Mouse (Mus musculus) heart, adult 2 months (tissue): ENCODE data around the gene Depdc5. TPM values are rescaled to one million over a fixed set of nuclear protein-coding genes. Genes with fewer than 3 reads are reported as not detected.
A peak's percentile ranks its signal among the peaks of the same experiment; 100 is the strongest.

Experiments
- DNase-seq, 2 experiments: peaks; one replicate each; pipeline ENCODE4 v3.0.0; 2021
- H3K27ac ChIP-seq: fragments of 200-600 bp; 2 replicates; pipeline ENCODE4 v1.8.1; 2022
- H3K27me3 ChIP-seq: fragments of 200-500 bp; 2 replicates; pipeline ENCODE4 v1.6.1; 2012; ENCODE audit warnings: mild to moderate bottlenecking, low read length, inconsistent platforms, mixed read lengths; ENCODE audit not compliant: control insufficient read depth, insufficient read depth
- H3K36me3 ChIP-seq: fragments of 200-500 bp; 2 replicates; pipeline ENCODE4 v1.6.1; 2012; ENCODE audit warnings: low read length, inconsistent platforms; ENCODE audit not compliant: control insufficient read depth, insufficient read depth
- H3K4me1 ChIP-seq: fragments of 200-500 bp; 2 replicates; pipeline ENCODE4 v1.6.1; 2011; ENCODE audit warnings: low read length; ENCODE audit not compliant: control insufficient read depth, insufficient read depth
- H3K4me3 ChIP-seq: fragments of 200-600 bp; 2 replicates; pipeline ENCODE4 v1.8.1; 2022
- H3K79me2 ChIP-seq: fragments of 200-500 bp; replicated peaks from 2 replicates; pipeline ENCODE4 v1.6.1; 2012; ENCODE audit warnings: mild to moderate bottlenecking, inconsistent platforms, low read length, moderate library complexity, mixed read lengths; ENCODE audit not compliant: control insufficient read depth, insufficient read depth
- H3K9ac ChIP-seq: fragments of 200-500 bp; 2 replicates; pipeline ENCODE4 v1.6.1; 2012; ENCODE audit warnings: low read depth, mild to moderate bottlenecking, control low read depth, inconsistent platforms, low read length, mixed read lengths
- CTCF ChIP-seq: fragments of 200-600 bp; IDR thresholded peaks from 2 replicates; pipeline ENCODE4 v1.8.1; 2022; ENCODE audit warnings: antibody characterized with exemption, mild to moderate bottlenecking, moderate library complexity
- EP300 ChIP-seq: fragments of 200-500 bp; IDR thresholded peaks from 2 replicates; pipeline ENCODE4 v1.6.1; 2011; ENCODE audit warnings: low read depth, low read length, control low read depth; ENCODE audit not compliant: insufficient read depth
- POLR2A ChIP-seq: fragments of 200-500 bp; IDR thresholded peaks from 2 replicates; pipeline ENCODE4 v1.6.1; 2011; ENCODE audit warnings: mild to moderate bottlenecking, low read depth, low read length, control low read depth; ENCODE audit not compliant: insufficient read depth
- WGBS: fragments of 180-500 bp; shearing (Covaris S2); methylation state at CpG from one replicate; pipeline ENCODE4 v1.1.7; 2018; 5-methylcytosine and 5-hydroxymethylcytosine counted together
- intact Hi-C: fragments of 180-260 bp; cut with DNase I; formaldehyde crosslinking; loops from one replicate; pipeline ENCODE4 v1.15.1; 2025
- polyA plus RNA-seq: library from polyadenylated mRNA; depleted of rRNA; stranded (reverse); fragments of >200 nt; gene quantifications from 2 replicates; pipeline ENCODE4 v1.2.3, GENCODE M21; 2012
- total RNA-seq, 2 experiments: library from RNA; stranded (reverse); gene quantifications; 2 replicates each; pipeline ENCODE4 v1.2.3; 2021

The Depdc5 gene
- total and polyA plus RNA-seq, 3 experiments = 7.6 to 22.3 (median 17.5) TPM

DNA sequence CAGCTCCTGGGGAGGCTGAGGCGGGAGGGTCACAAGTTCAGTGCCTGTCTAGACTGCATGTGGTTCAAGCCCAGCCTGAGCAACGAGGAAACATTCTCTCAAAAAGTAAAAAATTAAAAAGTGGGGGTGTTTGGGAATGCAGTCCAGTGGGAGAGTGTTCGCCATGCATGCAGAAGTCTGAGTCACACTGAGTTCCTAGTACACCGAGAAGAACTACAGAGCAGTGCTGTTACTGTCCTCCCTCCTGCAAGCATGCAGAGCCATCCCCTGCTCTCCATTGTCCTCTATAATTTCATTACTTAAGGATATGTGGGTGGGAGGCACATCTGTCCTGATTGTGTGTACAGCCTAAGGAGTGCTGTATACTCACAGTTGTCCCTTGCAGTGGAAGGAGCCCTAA lies 59.4 kb downstream of the Depdc5 start:
- TF ChIP-seq CTCF = no peak
- TF ChIP-seq EP300 = no peak
- TF ChIP-seq POLR2A = no peak
- H3K4me1 ChIP-seq = no peaks in the 10 kb centered on the region
- no peak overlapping the region for H3K9ac ChIP-seq
- WGBS = 90% methylated on average over 4 of the region's 4 CpGs
- no peaks in the 10 kb centered on the region for H3K27me3 ChIP-seq
- no peak overlapping the region for H3K4me3 ChIP-seq
- H3K79me2 ChIP-seq = no peaks in the 10 kb centered on the region
- no peak for DNase-seq
- H3K36me3 ChIP-seq = peaks cover under 1% of the 10 kb centered on the region; the same call in 1 of the 2 replicates
- intact Hi-C loops = no loop called here
- H3K27ac ChIP-seq = no peak overlapping the region

DNA sequence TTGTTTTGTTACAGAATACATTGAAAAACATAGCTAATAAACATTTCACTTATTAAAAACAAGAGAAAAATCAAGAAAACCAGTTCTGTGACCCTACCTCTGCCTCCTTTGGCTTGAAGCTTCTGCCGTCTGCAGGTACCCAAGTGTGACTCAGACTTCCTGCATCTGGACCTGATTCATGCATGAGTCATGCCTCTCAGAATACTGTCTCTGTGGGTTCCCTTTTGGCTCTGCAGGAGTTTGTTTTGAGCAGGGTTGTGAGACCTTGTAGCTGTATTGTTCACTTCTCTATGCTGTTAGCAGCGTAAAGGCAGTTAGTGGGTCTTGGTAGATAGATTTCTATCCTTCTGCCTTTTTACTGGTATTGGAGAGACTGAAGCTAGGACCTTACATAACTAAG lies 67.3 kb downstream of the Depdc5 start:
- Histone ChIP-seq H3K27me3 (no peaks in the 10 kb centered on the region), H3K9ac (no peak overlapping the region), H3K27ac (no peak overlapping the region; the same call in 1 of the 2 replicates), H3K4me1 (no peaks in the 10 kb centered on the region), H3K4me3 (no peak overlapping the region), H3K36me3 (peaks cover 2% of the 10 kb centered on the region; the same call in 1 of the 2 replicates), H3K79me2 (no peaks in the 10 kb centered on the region)
- no peak for TF ChIP-seq EP300
- TF ChIP-seq CTCF = no peak
- TF ChIP-seq POLR2A = no peak
- intact Hi-C loops = loop anchor here (5.0 kb wide), 1 partner anchor 102 kb away; no protein-coding TSS in a partner anchor
- WGBS = 36% methylated on average over 2 of the region's 2 CpGs
- DNase-seq = peak in 1 of 2 experiments; percentile 17

DNA sequence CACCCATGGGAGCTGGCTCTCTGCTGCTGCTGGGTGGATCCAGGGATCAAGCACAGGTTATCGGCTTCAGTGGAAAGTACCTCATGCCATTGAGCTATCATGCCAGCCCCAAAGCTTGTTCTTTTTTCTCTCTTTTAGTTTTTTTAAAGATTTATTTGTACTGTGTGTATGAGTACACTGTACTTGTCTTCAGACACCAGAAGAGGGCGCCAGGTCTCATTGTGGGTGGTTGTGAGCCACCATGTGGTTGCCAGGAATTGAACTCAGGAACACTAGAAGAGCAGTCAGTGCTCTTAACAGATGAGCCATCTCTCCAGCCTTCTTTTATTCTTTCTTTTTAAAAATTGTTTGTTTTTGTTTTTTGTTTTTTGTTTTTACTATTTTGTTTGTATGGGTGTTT lies 71.2 kb downstream of the Depdc5 start:
- Histone ChIP-seq H3K4me3 (no peak overlapping the region), H3K4me1 (no peaks in the 10 kb centered on the region), H3K9ac (no peak overlapping the region), H3K79me2 (no peaks in the 10 kb centered on the region), H3K27ac (no peak overlapping the region), H3K27me3 (no peaks in the 10 kb centered on the region), H3K36me3 (no peaks in the 10 kb centered on the region)
- DNase-seq = no peak
- intact Hi-C loops = loop anchor here (5.0 kb wide), 1 partner anchor 98 kb away; no protein-coding TSS in a partner anchor
- peak; percentile 67 for TF ChIP-seq CTCF
- TF ChIP-seq EP300 = no peak
- TF ChIP-seq POLR2A = no peak
- WGBS = 73% methylated on average over 2 of the region's 2 CpGs

DNA sequence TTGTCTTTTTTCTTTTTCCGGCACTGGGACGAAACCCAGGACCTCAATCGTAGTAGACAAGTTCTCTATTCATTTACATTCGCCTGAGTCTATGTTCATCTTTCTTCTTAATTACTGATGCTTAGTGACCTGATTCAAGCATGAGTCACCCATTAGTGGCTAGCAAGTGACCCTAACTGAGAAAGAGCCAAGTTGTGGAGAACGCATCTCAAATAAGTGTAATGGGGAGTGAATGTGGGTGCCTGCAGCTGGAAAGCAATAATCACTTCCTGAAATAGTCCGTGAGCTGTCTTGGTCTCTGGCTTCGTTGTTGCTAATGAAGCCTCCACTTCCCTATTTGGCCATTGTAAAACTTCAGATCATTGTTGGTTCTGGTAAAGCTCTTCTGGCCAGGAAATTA lies 77.1 kb downstream of the Depdc5 start:
- Histone ChIP-seq H3K4me1 (no peaks in the 10 kb centered on the region), H3K9ac (no peak overlapping the region), H3K36me3 (no peaks in the 10 kb centered on the region), H3K27ac (no peak overlapping the region), H3K4me3 (no peak overlapping the region), H3K79me2 (no peaks in the 10 kb centered on the region), H3K27me3 (no peaks in the 10 kb centered on the region)
- TF ChIP-seq CTCF (no peak), EP300 (no peak), POLR2A (no peak)
- 88% methylated on average over 7 of the region's 7 CpGs for WGBS
- intact Hi-C loops = no loop called here
- no peak for DNase-seq

DNA sequence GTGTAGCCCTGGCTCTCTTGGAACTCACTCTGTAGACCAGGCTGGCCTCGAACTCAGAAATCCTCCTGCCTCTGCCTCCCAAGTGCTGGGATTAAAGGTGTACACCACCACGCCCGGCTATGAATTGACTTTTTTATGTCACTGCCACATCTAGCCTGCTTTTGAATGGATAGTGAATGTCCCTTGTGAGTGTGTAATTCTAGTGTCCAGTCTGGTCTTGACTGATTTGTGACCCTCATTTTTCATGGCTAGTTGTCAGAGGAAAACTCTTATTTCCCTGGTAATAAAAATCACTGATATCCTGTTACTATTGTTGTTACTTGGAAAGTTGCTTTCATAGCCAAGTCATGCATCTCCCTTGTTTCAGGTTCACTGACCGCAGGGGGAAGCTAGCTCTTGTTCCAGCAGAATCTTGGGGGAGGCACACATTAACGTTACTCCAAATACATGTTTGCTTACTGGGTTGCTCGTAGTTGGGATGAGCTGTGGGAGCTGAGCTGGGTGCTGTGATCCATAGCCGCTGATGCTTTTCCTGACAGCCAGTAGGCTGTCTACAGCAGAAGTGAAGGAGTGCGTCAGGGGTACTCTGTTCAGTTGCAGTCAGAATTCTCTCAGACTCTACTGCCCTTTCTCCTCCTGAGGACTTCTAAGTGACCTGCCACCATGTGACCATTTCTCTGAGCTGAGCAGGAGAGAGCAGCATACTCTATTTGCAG lies 77.9 kb downstream of the Depdc5 start:
- Histone ChIP-seq H3K4me1 (no peaks in the 10 kb centered on the region), H3K79me2 (no peaks in the 10 kb centered on the region), H3K27ac (no peak overlapping the region), H3K36me3 (no peaks in the 10 kb centered on the region), H3K27me3 (no peaks in the 10 kb centered on the region), H3K9ac (no peak overlapping the region), H3K4me3 (no peak overlapping the region)
- 95% methylated on average over 8 of the region's 8 CpGs for WGBS
- DNase-seq = no peak
- TF ChIP-seq CTCF (no peak), POLR2A (no peak), EP300 (no peak)
- intact Hi-C loops = no loop called here

DNA sequence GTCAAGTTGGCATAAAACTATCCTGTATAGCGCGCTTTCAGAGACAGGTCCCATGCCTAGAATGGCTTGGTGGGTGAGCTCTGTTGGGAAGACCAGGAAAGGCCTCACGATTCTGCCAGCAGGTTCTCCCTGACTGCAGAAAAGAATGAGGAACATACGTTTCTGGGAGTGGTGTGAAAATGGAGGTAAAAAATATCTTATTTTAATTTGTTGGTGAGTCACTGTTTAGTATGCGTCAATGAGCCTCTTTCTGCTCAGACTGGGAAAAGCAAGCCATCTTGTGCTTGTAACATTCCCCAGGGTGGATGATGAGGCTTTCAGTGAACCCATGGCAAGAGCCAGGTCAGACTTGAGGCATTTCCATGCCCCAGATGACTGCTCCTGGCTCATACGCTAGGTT lies 86.6 kb downstream of the Depdc5 start:
- DNase-seq = no peak
- TF ChIP-seq EP300 (no peak), CTCF (no peak), POLR2A (no peak)
- Histone ChIP-seq H3K36me3 (no peaks in the 10 kb centered on the region), H3K27ac (no peak overlapping the region), H3K9ac (no peak overlapping the region), H3K79me2 (no peaks in the 10 kb centered on the region), H3K27me3 (no peaks in the 10 kb centered on the region), H3K4me3 (no peak overlapping the region), H3K4me1 (no peaks in the 10 kb centered on the region; the same call in 1 of the 2 replicates)
- WGBS = 94% methylated on average over 6 of the region's 6 CpGs
- intact Hi-C loops = loop anchor here (10.0 kb wide), 1 partner anchor 195 kb away; no protein-coding TSS in a partner anchor
